Mouse (Mus musculus): ENCODE results near the gene Dlgap1.

The Dlgap1 gene

GRCm38 (mm10) chr17:70741696-70742095, 772.8 kb downstream of the Dlgap1 start:
- DNase-seq: no peak

- DNase-seq: no peak
Measured at GRCm38 (mm10) chr17:70744570-70745153, 775.8 kb downstream of the Dlgap1 start.

GRCm38 (mm10) chr17:70745385-70745784, 776.5 kb downstream of the Dlgap1 start:
- DNase-seq: no peak

- DNase-seq: no peak
Measured at GRCm38 (mm10) chr17:70746379-70747079, 777.7 kb downstream of the Dlgap1 start.

- DNase-seq: no peak
Measured at GRCm38 (mm10) chr17:70747731-70748475, 779.0 kb downstream of the Dlgap1 start.

GRCm38 (mm10) chr17:70748476-70748830, 779.6 kb downstream of the Dlgap1 start:
- DNase-seq: no peak

- no peak for DNase-seq
Measured at GRCm38 (mm10) chr17:70748964-70749650, 780.2 kb downstream of the Dlgap1 start.

- DNase-seq: no peak
Measured at GRCm38 (mm10) chr17:70750236-70751160, 781.6 kb downstream of the Dlgap1 start.

- no peak for DNase-seq
Measured at GRCm38 (mm10) chr17:70751161-70751651, 782.3 kb downstream of the Dlgap1 start.

- no peak for DNase-seq
Measured at GRCm38 (mm10) chr17:70751676-70752075, 782.8 kb downstream of the Dlgap1 start.

- DNase-seq: no peak
Measured at GRCm38 (mm10) chr17:70753444-70754032, 784.7 kb downstream of the Dlgap1 start.

- no peak for DNase-seq
Measured at GRCm38 (mm10) chr17:70754041-70754440, 785.2 kb downstream of the Dlgap1 start.

- DNase-seq: no peak
Measured at GRCm38 (mm10) chr17:70754638-70755037, 785.8 kb downstream of the Dlgap1 start.

- peak; percentile 74 for DNase-seq
Measured at GRCm38 (mm10) chr17:70755039-70755668, 786.3 kb downstream of the Dlgap1 start.

- no peak for DNase-seq
Measured at GRCm38 (mm10) chr17:70755669-70756263, 786.9 kb downstream of the Dlgap1 start.

GRCm38 (mm10) chr17:70762001-70762400, 793.1 kb downstream of the Dlgap1 start:
- DNase-seq: no peak

- no peak for DNase-seq
Measured at GRCm38 (mm10) chr17:70762634-70763033, 793.8 kb downstream of the Dlgap1 start.

- DNase-seq: no peak
Measured at GRCm38 (mm10) chr17:70765337-70765736, 796.5 kb downstream of the Dlgap1 start.

GRCm38 (mm10) chr17:70765976-70766375, 797.1 kb downstream of the Dlgap1 start:
- no peak for DNase-seq

- no peak for DNase-seq
Measured at GRCm38 (mm10) chr17:70772120-70772899, 803.4 kb downstream of the Dlgap1 start.

Measured in cerebellum, adult 8-10 months (tissue).